Mouse (Mus musculus): Measurements from ENCODE around the gene Nup188. TPM values are rescaled to one million over a fixed set of nuclear protein-coding genes. Genes with fewer than 3 reads are reported as not detected.

Nup188 gene
- total RNA-seq, 2 experiments from 2014 or later = 19.4 to 20.5 TPM

- no peak for DNase-seq (ENCODE audit: low spot score in 2 of 2)
Measured at GRCm38 (mm10) chr2:30345971-30346676, 59.9 kb downstream of the Nup188 start.

GRCm38 (mm10) chr2:30349196-30349595, 63.0 kb downstream of the Nup188 start:
- no peak for DNase-seq (ENCODE audit: low spot score in 2 of 2)

DNA sequence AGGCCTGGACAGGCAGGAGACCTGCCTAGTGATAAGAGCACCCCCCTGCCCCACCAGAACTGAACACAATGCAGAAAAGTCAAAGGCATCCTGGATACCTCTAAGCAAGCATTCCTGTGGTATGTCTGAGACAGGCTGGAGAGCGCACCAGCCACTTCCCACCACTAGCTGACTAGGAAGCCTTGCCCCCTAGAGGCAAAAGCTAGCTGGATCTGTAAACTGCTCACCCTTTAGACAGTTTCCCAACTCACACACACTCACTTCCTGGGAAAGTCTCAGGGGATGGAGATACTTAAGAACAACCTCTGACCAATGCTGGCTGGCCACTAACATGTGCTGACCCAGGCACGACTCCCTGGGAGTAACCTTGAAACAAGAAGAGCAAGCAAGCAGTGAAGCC, 65.0 kb downstream of the Nup188 start:
- no peak for DNase-seq (ENCODE audit: low spot score in 2 of 2)

DNA sequence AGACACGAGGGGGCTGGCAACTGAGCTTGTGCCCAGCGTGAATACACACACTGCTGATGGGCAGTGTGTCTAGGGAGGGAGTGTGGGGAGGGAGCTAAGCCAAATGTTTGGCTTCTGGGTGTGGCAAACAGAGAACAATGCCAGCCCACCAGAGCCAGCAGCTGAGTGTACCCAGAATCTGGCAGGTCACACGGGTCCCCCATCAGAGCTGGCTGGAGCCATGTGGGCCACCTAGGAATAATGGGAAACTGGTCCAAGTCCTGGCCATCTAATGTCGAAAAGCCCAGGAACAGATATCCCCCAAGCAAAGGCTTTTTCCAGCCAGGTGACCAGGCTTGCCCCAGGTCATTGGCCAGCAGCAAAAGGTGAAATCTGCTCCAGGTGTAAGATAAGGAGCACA, 69.7 kb downstream of the Nup188 start:
- no peak for DNase-seq (ENCODE audit: low spot score in 2 of 2)

DNA sequence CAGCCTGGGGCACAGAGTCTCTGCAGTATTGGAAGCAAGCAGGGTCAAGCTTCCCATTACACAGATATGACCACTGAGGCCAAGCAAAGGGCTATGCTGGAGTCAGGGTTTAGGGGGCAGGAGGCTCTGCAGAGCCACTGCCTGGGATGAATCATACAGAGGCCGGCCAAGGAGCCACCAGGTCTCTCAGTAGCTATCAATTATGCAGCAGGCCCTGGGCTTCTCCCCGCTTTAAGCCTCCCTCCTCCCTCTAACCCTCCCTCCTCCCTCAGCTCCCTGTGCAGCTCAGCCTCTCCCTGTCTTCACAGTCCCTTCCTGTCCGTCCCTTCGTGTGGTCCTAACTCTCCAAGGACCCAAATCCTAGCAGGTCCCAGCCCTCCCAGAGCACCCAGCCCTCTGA, 70.1 kb downstream of the Nup188 start:
- DNase-seq (ENCODE audit: low spot score in 2 of 2) = no peak

GRCm38 (mm10) chr2:30356906-30357305, 70.7 kb downstream of the Nup188 start:
- no peak for DNase-seq (ENCODE audit: low spot score in 2 of 2)

DNA sequence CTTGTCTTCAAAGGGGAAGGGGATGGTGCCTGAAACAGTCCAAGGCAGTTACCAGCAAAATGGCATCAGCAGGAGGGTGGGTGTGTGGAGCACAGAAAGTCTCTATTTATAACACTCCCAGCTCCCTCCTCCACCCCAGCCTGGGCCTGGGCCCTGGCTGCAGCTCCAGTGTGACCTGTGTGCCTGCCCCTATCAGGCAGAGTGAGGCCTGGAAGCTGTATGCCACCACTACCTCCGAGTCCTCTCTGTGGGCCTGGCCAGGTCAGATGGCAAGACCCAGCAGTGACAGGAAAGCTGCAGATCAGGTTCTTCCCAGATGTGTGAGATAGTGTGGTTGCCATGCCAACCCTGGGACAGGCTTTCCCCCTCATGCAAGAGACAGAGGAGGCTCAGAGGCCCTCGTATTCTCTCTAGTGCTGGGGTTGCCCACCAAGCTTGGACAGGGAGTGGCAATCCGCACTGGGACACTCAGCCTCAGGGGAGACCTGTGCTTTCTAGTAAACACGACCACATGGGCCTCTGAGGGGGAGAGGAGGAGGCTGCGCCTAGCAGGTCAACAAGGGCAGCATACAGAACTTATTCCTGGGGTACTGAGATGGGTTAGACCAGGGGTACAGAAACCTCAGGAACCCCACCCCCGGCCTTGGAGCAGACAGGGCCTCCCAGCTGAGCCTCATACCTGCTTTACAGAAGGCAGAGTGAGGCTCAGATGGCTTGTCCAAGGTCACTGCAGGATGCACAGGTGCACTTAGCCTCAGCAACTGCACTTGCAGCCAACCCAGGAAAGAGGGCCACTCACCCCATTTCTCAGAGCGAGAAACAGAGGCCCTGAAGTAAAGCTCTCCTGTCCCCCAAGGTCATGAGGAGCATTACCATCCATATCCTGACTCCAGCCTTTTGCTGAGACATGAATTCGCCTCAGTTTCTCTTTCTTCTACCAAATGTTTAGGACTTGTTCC, 71.6 kb downstream of the Nup188 start:
- no peak for DNase-seq (ENCODE audit: low spot score in 2 of 2)

GRCm38 (mm10) chr2:30358533-30359531, 72.6 kb downstream of the Nup188 start, which contains the start of gene Sh3glb2:
TSS of gene Sh3glb2 (minus strand) at chr2:30359337.
- DNase-seq (ENCODE audit: low spot score in 2 of 2) = peak; percentile 78 to 79

DNA sequence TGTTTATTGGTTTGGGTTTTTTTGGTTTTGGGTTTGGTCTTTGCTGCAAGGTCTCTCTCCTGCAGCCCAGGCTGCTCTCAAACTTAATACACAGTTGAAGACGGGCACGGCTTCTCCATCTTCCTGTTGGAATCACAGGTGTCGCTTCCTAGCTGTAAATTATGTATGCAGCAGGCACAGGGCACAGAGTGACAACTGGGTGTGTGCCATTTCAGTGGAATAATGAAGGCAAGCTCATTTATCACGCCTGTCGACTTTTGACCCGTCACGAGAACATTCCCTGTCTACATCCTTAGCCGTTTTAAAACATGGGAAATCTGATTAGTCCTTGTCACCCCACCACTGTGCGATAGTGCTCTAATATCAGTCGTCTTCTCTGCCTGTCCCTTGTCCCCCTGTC, 74.4 kb downstream of the Nup188 start:
- no peak for DNase-seq (ENCODE audit: low spot score in 2 of 2)

- DNase-seq (ENCODE audit: low spot score in 2 of 2) = no peak
Measured at GRCm38 (mm10) chr2:30362865-30363264, 76.7 kb downstream of the Nup188 start.

- DNase-seq (ENCODE audit: low spot score in 2 of 2) = peak; percentile 96 to 99
Measured at GRCm38 (mm10) chr2:30363773-30364650, 77.8 kb downstream of the Nup188 start, which contains the start of gene Miga2. TSS of gene Miga2 (plus strand) at chr2:30364233.

DNA sequence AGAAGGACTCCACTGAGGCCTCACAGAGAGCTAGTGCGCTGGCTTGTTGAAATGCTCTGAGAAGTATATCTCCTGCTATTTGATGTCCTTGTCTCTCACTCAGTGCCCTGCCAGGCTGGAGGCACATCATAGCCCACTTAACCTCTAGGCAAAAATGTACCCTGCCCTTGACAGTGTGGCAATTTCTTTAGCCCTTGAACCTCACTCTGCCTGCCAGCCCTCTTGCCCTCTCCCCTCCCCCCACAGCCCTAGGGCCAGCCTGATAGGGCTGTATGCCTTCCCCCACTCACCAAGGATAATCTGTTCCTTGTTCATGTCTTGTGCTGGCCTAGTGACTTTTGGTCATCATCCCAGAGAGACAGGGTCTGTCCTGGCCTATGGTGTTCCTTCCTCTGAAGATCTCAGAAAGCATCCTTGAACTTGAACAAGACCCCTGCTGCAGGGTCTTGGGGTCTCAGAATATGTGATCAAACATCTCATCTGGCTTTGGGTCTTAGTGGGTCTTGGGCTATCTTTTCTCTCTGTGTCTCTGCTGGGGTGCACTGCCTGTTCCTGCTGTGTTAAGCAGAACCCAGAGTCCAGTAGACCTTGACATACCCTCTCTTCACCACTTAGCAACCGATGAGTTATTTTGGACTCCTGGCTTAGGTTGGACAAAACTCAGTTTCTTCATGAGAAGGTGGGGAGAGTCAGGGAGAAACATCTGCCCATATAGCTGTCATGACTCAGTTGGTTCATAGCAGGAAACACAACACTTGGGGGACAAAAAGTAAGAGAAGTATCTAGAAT, 79.3 kb downstream of the Nup188 start:
- no peak for DNase-seq (ENCODE audit: low spot score in 2 of 2)

DNA sequence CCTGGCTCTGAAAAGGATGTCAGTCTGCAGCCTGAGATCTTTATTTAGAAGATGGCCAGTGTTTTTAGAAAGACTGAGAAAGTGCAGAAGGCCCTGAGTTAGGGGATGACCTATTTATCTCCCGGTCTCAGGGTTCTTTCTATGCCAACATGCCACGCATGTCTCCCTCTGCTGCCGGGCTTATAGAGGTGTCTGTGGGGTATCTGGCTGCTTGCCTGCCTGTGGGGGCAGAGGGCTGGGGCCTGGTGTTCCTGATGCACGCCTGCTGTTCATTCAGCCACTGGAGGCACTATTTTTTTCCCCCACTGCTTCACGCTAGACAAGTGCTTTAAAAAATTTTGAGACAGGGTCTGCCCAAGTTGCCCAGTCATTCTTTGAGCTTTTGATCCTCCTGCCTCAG, 80.0 kb downstream of the Nup188 start:
- no peak for DNase-seq (ENCODE audit: low spot score in 2 of 2)

DNA sequence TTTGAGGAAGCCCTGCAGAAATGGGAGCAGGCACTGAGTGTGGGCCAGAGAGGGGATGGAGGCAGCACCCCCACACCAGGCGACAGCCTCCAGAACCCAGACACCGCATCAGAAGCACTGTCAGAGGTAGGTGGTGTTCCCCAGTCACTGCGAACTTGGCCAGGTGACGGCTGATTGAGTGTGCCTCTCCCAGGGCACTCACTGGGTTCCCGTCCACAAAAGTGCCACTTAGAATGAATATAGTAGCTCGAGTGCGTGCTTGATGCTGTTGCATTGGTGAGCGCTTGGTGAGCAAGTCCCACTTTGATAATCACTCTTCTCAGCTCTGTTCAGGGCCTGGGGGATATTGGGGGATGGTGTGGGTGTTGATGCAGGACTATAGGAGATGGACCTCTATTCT, 85.3 kb downstream of the Nup188 start:
- no peak for DNase-seq (ENCODE audit: low spot score in 2 of 2)

DNA sequence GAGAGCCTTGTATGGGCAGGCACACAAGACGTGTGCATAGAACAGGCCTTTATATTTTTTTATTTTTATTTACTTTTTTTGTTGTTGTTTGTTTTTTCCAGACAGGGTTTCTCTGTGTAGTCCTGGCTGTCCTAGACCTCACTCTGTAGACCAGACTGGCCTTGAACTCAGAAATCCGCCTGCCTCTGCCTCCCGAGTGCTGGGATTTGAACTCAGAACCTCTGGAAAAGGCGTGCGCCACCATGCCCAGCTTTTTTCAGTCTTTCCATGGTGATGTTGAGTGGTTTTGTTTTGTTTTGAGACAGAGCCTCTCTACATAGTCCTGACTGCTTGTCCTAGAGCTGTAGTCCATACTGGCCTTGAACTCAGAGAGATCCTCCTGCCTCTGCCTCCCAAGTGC, 86.5 kb downstream of the Nup188 start:
- DNase-seq (ENCODE audit: low spot score in 2 of 2) = no peak

DNA sequence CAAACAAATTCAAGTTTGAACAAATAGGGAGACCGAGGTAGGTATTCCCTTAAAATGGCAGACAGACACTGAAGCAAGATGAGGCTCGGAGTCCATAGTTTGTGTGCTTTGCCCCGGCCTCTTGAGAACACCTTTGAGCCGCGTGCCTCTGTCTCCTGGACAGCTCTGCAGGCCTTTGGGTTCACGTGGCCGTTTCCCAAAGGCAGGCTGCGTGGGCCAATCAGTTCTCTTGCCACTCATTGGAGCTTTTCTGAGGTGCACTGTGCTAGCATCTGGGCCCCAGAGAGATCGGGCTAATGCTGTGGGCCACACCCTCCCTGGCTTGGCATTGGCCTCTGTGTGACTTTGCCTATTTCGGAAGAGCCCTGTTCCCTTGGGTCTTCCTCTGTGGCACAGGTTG, 89.7 kb downstream of the Nup188 start:
- DNase-seq (ENCODE audit: low spot score in 2 of 2) = no peak

DNA sequence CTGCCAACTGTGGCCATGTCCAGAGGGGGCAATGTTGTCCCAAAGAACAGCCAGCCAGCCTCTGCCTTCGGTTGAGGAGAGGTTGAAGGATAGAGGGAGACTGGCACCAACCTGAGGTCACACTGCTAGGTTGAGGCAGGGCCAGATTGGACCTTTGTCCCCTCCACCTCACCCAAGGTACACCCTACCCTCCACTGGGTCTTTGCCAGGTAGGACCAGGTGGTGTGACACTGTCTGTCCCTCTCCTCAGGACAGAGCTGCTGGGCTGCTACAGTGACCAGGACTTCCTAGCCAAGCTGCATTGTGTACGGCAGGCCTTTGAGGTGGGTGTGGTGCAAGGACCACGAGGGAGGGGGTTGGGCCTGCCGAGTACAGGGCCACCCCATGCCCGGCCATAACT, 91.5 kb downstream of the Nup188 start:
- DNase-seq (ENCODE audit: low spot score in 2 of 2) = no peak

DNA sequence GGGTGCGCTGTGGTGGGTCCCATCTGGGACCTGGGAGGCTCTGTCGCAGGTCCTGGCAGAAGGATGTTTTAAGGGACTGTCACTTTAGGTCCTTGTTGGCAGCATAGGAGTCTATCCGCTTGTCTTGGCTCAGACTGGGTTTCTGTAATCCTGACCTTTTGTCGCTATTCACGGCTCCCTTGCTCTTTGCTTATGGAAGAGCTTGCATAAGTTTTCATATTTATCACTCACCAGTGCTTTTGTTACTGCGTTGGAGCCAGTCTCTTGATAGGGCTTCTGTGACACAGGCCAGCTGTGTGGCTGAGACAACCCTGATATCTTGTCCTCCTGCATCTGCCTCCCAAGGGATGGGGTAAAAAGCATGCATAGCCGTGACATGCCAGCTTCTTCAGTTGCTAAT, 93.1 kb downstream of the Nup188 start:
- no peak for DNase-seq (ENCODE audit: low spot score in 2 of 2)
